Mouse (Mus musculus) spleen, adult 2 months (tissue): ENCODE results near the gene Copa.

ENCODE experiments used
- CTCF ChIP-seq: fragments of 200-500 bp; IDR thresholded peaks from 2 replicates; pipeline ENCODE4 v1.5.1; 2011; ENCODE audit warnings: mild to moderate bottlenecking, inconsistent platforms; ENCODE audit not compliant: insufficient read depth, insufficient read length, insufficient replicate concordance; ENCODE audit errors: extremely low read depth
- POLR2A ChIP-seq: fragments of 200-500 bp; IDR thresholded peaks from 2 replicates; pipeline ENCODE4 v1.6.1; 2011; ENCODE audit warnings: low read depth, low read length, inconsistent platforms

DNA sequence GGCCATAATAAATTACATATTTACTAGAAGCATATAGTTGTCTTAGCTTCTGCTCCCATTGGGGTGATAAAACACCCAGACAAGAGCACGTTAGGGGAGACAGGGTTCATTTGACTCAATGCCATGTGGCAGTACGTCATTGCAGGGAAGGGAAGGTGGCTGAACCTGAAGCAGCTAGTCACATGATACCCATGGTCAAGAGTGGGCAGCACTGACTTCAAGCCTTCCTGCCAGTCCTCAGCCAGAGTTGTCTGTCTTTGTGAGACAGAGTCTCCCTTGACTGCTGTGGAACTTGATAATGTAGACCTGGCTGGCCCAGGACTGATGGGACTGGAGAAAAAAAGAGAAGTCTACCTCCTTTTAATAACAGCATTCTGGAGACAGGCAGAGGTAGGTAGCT lies 40.3 kb downstream of the Copa start:
- no peak for TF ChIP-seq CTCF
- TF ChIP-seq POLR2A = no peak
